Mouse (Mus musculus) hindbrain, embryonic 13.5 days (tissue): ENCODE results near the gene Fez1. TPM values are rescaled to one million over a fixed set of nuclear protein-coding genes. Genes with fewer than 3 reads are reported as not detected.

Source experiments
- ATAC-seq: fragments of 200-750 bp; cut with Nextera tagmentation; 2 replicates; pipeline ENCODE4 v1.8.0; 2017; ENCODE audit warnings: moderate TSS enrichment; ENCODE audit not compliant: low FRiP score
- H3K27ac ChIP-seq: fragments of 300-500 bp; sonication (generic); 2 replicates; pipeline ENCODE4 v1.5.1; 2015; ENCODE audit warnings: inconsistent platforms, mild to moderate bottlenecking, moderate library complexity
- H3K27me3 ChIP-seq: fragments of 300-500 bp; sonication (generic); 2 replicates; pipeline ENCODE4 v1.6.1; 2015; ENCODE audit warnings: mild to moderate bottlenecking, inconsistent platforms
- H3K36me3 ChIP-seq: fragments of 300-500 bp; sonication (generic); 2 replicates; pipeline ENCODE4 v1.6.1; 2015; ENCODE audit warnings: mild to moderate bottlenecking, inconsistent platforms
- H3K4me1 ChIP-seq: fragments of 300-500 bp; sonication (generic); replicated peaks from 2 replicates; pipeline ENCODE4 v1.6.1; 2015; ENCODE audit warnings: inconsistent platforms
- H3K4me2 ChIP-seq: fragments of 300-500 bp; sonication (generic); 2 replicates; pipeline ENCODE4 v1.6.1; 2015; ENCODE audit warnings: inconsistent platforms, mild to moderate bottlenecking, moderate library complexity
- H3K4me3 ChIP-seq: fragments of 300-500 bp; sonication (generic); 2 replicates; pipeline ENCODE4 v1.5.1; 2015; ENCODE audit warnings: mild to moderate bottlenecking, inconsistent platforms
- H3K9ac ChIP-seq: fragments of 300-500 bp; sonication (generic); 2 replicates; pipeline ENCODE4 v1.6.1; 2015; ENCODE audit warnings: mild to moderate bottlenecking, inconsistent platforms
- H3K9me3 ChIP-seq: fragments of 300-500 bp; sonication (generic); 2 replicates; pipeline ENCODE4 v1.6.1; 2016; ENCODE audit warnings: inconsistent platforms
- WGBS: fragments of 180-500 bp; shearing (Covaris S2); methylation state at CpG from one replicate; pipeline ENCODE4 v1.1.7; 2015; 5-methylcytosine and 5-hydroxymethylcytosine counted together
- polyA plus RNA-seq: library from polyadenylated mRNA; unstranded; fragments of >200 nt; fragmentation: Nextera tagmentation; extraction: Ambion mirVana; gene quantifications from 2 replicates; pipeline ENCODE4 v1.2.1, GENCODE M21; 2015

Fez1 gene
- polyA plus RNA-seq, 1 experiment from 2014 or later = 624 TPM

- no peaks in the 10 kb centered on the region for H3K9me3 ChIP-seq
- no peak overlapping the region for H3K27ac ChIP-seq
- no peak overlapping the region for H3K9ac ChIP-seq
- no peaks in the 10 kb centered on the region for H3K27me3 ChIP-seq
- WGBS = 82% methylated on average over 2 of the region's 2 CpGs
- no peaks in the 10 kb centered on the region for H3K4me1 ChIP-seq
- H3K4me2 ChIP-seq = no peak overlapping the region
- H3K36me3 ChIP-seq = peaks cover 85% of the 10 kb centered on the region
- no peak overlapping the region for H3K4me3 ChIP-seq
- ATAC-seq = no peak
These were observed 27.0 kb downstream of the Fez1 start for GRCm38 (mm10) chr9:36848661-36849060.

GRCm38 (mm10) chr9:36850091-36850490 is 28.4 kb downstream of the Fez1 start:
- no peaks in the 10 kb centered on the region for H3K4me1 ChIP-seq
- H3K36me3 ChIP-seq = peaks cover 76% of the 10 kb centered on the region
- ATAC-seq = no peak
- no peaks in the 10 kb centered on the region for H3K27me3 ChIP-seq
- no peak overlapping the region for H3K4me3 ChIP-seq
- no peak overlapping the region for H3K27ac ChIP-seq
- H3K9me3 ChIP-seq = no peaks in the 10 kb centered on the region
- WGBS = 44% methylated on average over 1 of the region's 1 CpGs
- H3K9ac ChIP-seq = no peak overlapping the region
- H3K4me2 ChIP-seq = no peak overlapping the region

- ATAC-seq = no peak
- no peak overlapping the region for H3K4me3 ChIP-seq
- WGBS = 94% methylated on average over 2 of the region's 2 CpGs
- no peaks in the 10 kb centered on the region for H3K27me3 ChIP-seq
- H3K27ac ChIP-seq = no peak overlapping the region
- peaks cover 75% of the 10 kb centered on the region for H3K36me3 ChIP-seq
- H3K9me3 ChIP-seq = no peaks in the 10 kb centered on the region
- H3K4me2 ChIP-seq = no peak overlapping the region
- H3K4me1 ChIP-seq = peaks cover 2% of the 10 kb centered on the region
- no peak overlapping the region for H3K9ac ChIP-seq
These were observed 30.5 kb downstream of the Fez1 start for GRCm38 (mm10) chr9:36852175-36852574.

GRCm38 (mm10) chr9:36856351-36856750 is 34.7 kb downstream of the Fez1 start:
- peaks cover 11% of the 10 kb centered on the region for H3K4me1 ChIP-seq
- H3K27me3 ChIP-seq = no peaks in the 10 kb centered on the region
- H3K9ac ChIP-seq = no peak overlapping the region
- H3K36me3 ChIP-seq = peaks cover 76% of the 10 kb centered on the region
- H3K9me3 ChIP-seq = no peaks in the 10 kb centered on the region
- no peak for ATAC-seq
- H3K27ac ChIP-seq = no peak overlapping the region
- H3K4me2 ChIP-seq = no peak overlapping the region
- 72% methylated on average over 2 of the region's 2 CpGs for WGBS
- no peak overlapping the region for H3K4me3 ChIP-seq

- H3K27me3 ChIP-seq = no peaks in the 10 kb centered on the region
- H3K4me2 ChIP-seq = no peak overlapping the region
- peak overlapping the region; percentile 56 for H3K9ac ChIP-seq
- no peak for ATAC-seq
- H3K9me3 ChIP-seq = no peaks in the 10 kb centered on the region
- no peak overlapping the region for H3K27ac ChIP-seq
- H3K4me1 ChIP-seq = peaks cover 11% of the 10 kb centered on the region
- no peak overlapping the region for H3K4me3 ChIP-seq
- peaks cover 74% of the 10 kb centered on the region for H3K36me3 ChIP-seq
- WGBS = 14% methylated on average over 8 of the region's 8 CpGs
These were observed 35.9 kb downstream of the Fez1 start for GRCm38 (mm10) chr9:36857476-36858117.

GRCm38 (mm10) chr9:36858677-36859076 is 37.0 kb downstream of the Fez1 start:
- Histone ChIP-seq H3K4me3 (no peak overlapping the region), H3K36me3 (peaks cover 82% of the 10 kb centered on the region), H3K27me3 (no peaks in the 10 kb centered on the region), H3K4me2 (no peak overlapping the region), H3K4me1 (peaks cover 11% of the 10 kb centered on the region), H3K9ac (no peak overlapping the region), H3K9me3 (no peaks in the 10 kb centered on the region), H3K27ac (no peak overlapping the region)
- WGBS = 16% methylated on average over 4 of the region's 4 CpGs
- no peak for ATAC-seq

GRCm38 (mm10) chr9:36862576-36862975 is 40.9 kb downstream of the Fez1 start:
- no peaks in the 10 kb centered on the region for H3K9me3 ChIP-seq
- H3K36me3 ChIP-seq = peaks cover 86% of the 10 kb centered on the region
- peaks cover 18% of the 10 kb centered on the region for H3K4me1 ChIP-seq
- H3K9ac ChIP-seq = no peak overlapping the region
- H3K27me3 ChIP-seq = no peaks in the 10 kb centered on the region
- WGBS = 88% methylated on average over 2 of the region's 2 CpGs
- H3K4me3 ChIP-seq = no peak overlapping the region
- H3K4me2 ChIP-seq = no peak overlapping the region
- no peak for ATAC-seq
- H3K27ac ChIP-seq = no peak overlapping the region

GRCm38 (mm10) chr9:36863694-36864093 is 42.0 kb downstream of the Fez1 start:
- Histone ChIP-seq H3K4me1 (peaks cover 13% of the 10 kb centered on the region), H3K27me3 (no peaks in the 10 kb centered on the region), H3K9ac (no peak overlapping the region), H3K4me3 (no peak overlapping the region), H3K9me3 (no peaks in the 10 kb centered on the region), H3K4me2 (no peak overlapping the region), H3K36me3 (peaks cover 90% of the 10 kb centered on the region), H3K27ac (peak overlapping the region; percentile 35; the same call in 1 of the 2 replicates)
- no peak for ATAC-seq
- WGBS = 82% methylated on average over 3 of the region's 3 CpGs

- Histone ChIP-seq H3K36me3 (peaks cover 92% of the 10 kb centered on the region), H3K27ac (peak overlapping the region; percentile 60), H3K4me3 (no peak overlapping the region), H3K9ac (no peak overlapping the region), H3K27me3 (no peaks in the 10 kb centered on the region), H3K9me3 (no peaks in the 10 kb centered on the region), H3K4me2 (no peak overlapping the region), H3K4me1 (peaks cover 13% of the 10 kb centered on the region)
- WGBS = 33% methylated on average over 4 of the region's 4 CpGs
- ATAC-seq = peak; percentile 69
These were observed 43.5 kb downstream of the Fez1 start for GRCm38 (mm10) chr9:36864862-36865813.

GRCm38 (mm10) chr9:36868662-36869061 is 47.0 kb downstream of the Fez1 start:
- ATAC-seq = no peak
- Histone ChIP-seq H3K4me1 (peaks cover 13% of the 10 kb centered on the region), H3K27me3 (no peaks in the 10 kb centered on the region), H3K4me2 (no peak overlapping the region), H3K36me3 (peaks cover 92% of the 10 kb centered on the region), H3K9ac (no peak overlapping the region), H3K27ac (no peak overlapping the region), H3K4me3 (no peak overlapping the region), H3K9me3 (no peaks in the 10 kb centered on the region)
- 93% methylated on average over 6 of the region's 6 CpGs for WGBS

GRCm38 (mm10) chr9:36870263-36870662 is 48.6 kb downstream of the Fez1 start:
- H3K4me3 ChIP-seq = no peak overlapping the region
- H3K27me3 ChIP-seq = no peaks in the 10 kb centered on the region
- H3K9ac ChIP-seq = no peak overlapping the region
- no peak overlapping the region for H3K4me2 ChIP-seq
- 60% methylated on average over 1 of the region's 1 CpGs for WGBS
- H3K36me3 ChIP-seq = peaks cover 92% of the 10 kb centered on the region
- H3K4me1 ChIP-seq = peaks cover 3% of the 10 kb centered on the region
- no peaks in the 10 kb centered on the region for H3K9me3 ChIP-seq
- H3K27ac ChIP-seq = no peak overlapping the region
- no peak for ATAC-seq

- Histone ChIP-seq H3K27me3 (no peaks in the 10 kb centered on the region), H3K27ac (no peak overlapping the region), H3K4me2 (no peak overlapping the region), H3K4me3 (no peak overlapping the region), H3K36me3 (peaks cover 98% of the 10 kb centered on the region), H3K9ac (no peak overlapping the region), H3K9me3 (no peaks in the 10 kb centered on the region), H3K4me1 (no peaks in the 10 kb centered on the region)
- 91% methylated on average over 2 of the region's 2 CpGs for WGBS
- no peak for ATAC-seq
These were observed 52.1 kb downstream of the Fez1 start for GRCm38 (mm10) chr9:36873796-36874195.
